Mouse (Mus musculus) stomach, postnatal 0 days (tissue): ENCODE data around the gene Tshz2.

ENCODE experiments used
- CTCF ChIP-seq: IDR thresholded peaks from 2 replicates; pipeline ENCODE4 v1.5.1; 2016; ENCODE audit warnings: antibody characterized with exemption, low read depth, mild to moderate bottlenecking, moderate library complexity
- EP300 ChIP-seq: optimal IDR thresholded peaks from 2 replicates; pipeline ENCODE3; 2016; ENCODE audit warnings: antibody characterized with exemption

DNA sequence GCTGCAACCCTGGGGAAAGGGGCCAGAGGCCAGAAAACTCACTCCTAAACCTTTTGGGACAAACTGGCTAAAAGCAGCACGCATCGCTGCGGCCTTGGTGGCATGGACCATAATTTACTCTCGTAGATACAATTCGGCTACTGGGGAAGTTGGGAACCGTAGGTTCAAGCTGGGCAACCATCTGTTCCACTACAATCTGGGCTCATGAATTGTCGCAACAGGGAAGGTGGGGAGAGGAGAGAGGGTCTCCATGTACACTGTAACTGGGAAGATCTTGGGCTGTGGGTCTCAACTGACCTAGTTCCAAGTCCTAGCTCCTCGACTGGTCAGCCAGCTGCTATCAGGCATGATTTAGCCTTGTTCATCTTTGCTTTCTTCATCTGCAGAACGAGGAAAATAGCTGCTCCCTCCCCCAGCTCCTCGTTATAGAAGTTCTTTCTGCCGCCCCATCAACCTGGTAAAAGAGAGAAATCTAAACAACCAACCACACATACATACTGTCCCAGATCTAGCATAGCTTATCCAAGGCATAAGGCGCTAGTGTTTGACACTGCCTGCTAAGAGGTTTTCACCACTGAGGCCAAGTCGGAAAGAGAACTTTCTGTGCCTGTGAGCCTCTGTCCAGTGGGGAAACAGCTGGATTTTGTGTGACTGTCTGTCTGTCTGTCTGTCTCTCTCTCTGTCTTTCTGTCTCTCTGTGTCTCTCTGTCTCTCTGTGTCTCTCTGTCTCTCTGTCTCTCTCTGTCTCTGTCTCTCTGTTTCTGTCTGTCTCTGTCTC, 25.7 kb upstream of the Tshz2 start:
- TF ChIP-seq CTCF (no peak), EP300 (no peak)
